Mouse (Mus musculus): ENCODE data around the gene Spaca6.

GRCm38 (mm10) chr17:17840796-17841195, 13.8 kb downstream of the Spaca6 start:
- TF ChIP-seq CTCF (IDR thresholded peaks at IDR 0.05; ENCODE audit: low read depth) (no peak), EP300 (optimal IDR thresholded peaks at IDR 0.05) (no peak)
